Mouse (Mus musculus) pancreas, adult 10 weeks (tissue): ENCODE data around the gene Il1f6. TPM values are rescaled to one million over a fixed set of nuclear protein-coding genes. Genes with fewer than 3 reads are reported as not detected.

Source experiments
- polyA plus RNA-seq: library from polyadenylated mRNA; stranded (reverse); fragments of 350-450 nt; fragmentation: Illumina TruSeq; extraction: RNeasy Lipid Tissue Mini Kit (QIAGEN cat#74804); gene quantifications from one replicate; pipeline ENCODE4 v1.2.3, GENCODE M21; 2015; ENCODE audit warnings: low read depth, low replicate concordance; ENCODE audit not compliant: insufficient read depth

The Il1f6 gene
- not detected for polyA plus RNA-seq

GRCm38 (mm10) chr2:24215118-24215517, at the start of gene Il1f6:
TSS of gene Il1f6 (plus strand) at chr2:24215418.

GRCm38 (mm10) chr2:24186176-24186575, 29.0 kb upstream of the Il1f6 start, which contains the start of gene Il1f9:
TSS of gene Il1f9 (plus strand) at chr2:24186476.

Other genes with a start within 250 kb of the Il1f6 start
- gene Hnmt, start 166.0 kb upstream of the Il1f6 start, polyA plus RNA-seq: 1.9 TPM
- gene Tbpl2, start 118.8 kb upstream of the Il1f6 start, polyA plus RNA-seq: not detected
- gene Il1f8, start 62.3 kb upstream of the Il1f6 start, polyA plus RNA-seq: not detected
- not detected for gene Il1f9, start 28.9 kb upstream of the Il1f6 start, polyA plus RNA-seq
- gene Il1f5, start 61.5 kb downstream of the Il1f6 start, polyA plus RNA-seq: not detected
- gene Il1f10, start 75.8 kb downstream of the Il1f6 start, polyA plus RNA-seq: not detected
- gene Il1rn, start 121.4 kb downstream of the Il1f6 start, polyA plus RNA-seq: not detected
- 0.55 TPM for gene Psd4, start 152.2 kb downstream of the Il1f6 start, polyA plus RNA-seq